Mouse (Mus musculus): ENCODE measurements around the gene Cd164l2. TPM values are rescaled to one million over a fixed set of nuclear protein-coding genes. Genes with fewer than 3 reads are reported as not detected.

Gene Cd164l2
- polyA plus RNA-seq, 1 experiment from 2014 or later = 2.3 TPM

GRCm38 (mm10) chr4:133264559-133264958, 52.6 kb downstream of the Cd164l2 start:
- H3K27me3 ChIP-seq = 0 out of 2 replicates have a peak, but pooled peaks cover 3% of the 10 kb centered on the region
- H3K27ac ChIP-seq = no peak overlapping the region
- no peak overlapping the region for H3K9ac ChIP-seq
- H3K4me1 ChIP-seq = no peaks in the 10 kb centered on the region
- 97% methylated on average over 2 of the region's 2 CpGs for WGBS
- ATAC-seq (ENCODE audit: low FRiP score) = no peak
- H3K4me2 ChIP-seq (replicated peaks) = no peak overlapping the region
- no peak overlapping the region for H3K4me3 ChIP-seq
- 0 out of 2 replicates have a peak, but pooled peaks cover 7% of the 10 kb centered on the region for H3K9me3 ChIP-seq (replicated peaks)
- H3K36me3 ChIP-seq = peaks cover 62% of the 10 kb centered on the region

GRCm38 (mm10) chr4:133265297-133265696, 53.4 kb downstream of the Cd164l2 start:
- 95% methylated on average over 3 of the region's 3 CpGs for WGBS
- H3K4me3 ChIP-seq = no peak overlapping the region
- H3K9ac ChIP-seq = no peak overlapping the region
- no peak overlapping the region for H3K27ac ChIP-seq
- H3K4me1 ChIP-seq = no peaks in the 10 kb centered on the region
- peaks cover 68% of the 10 kb centered on the region for H3K36me3 ChIP-seq
- 0 out of 2 replicates have a peak, but pooled peaks cover 3% of the 10 kb centered on the region for H3K27me3 ChIP-seq
- H3K4me2 ChIP-seq (replicated peaks) = no peak overlapping the region
- H3K9me3 ChIP-seq (replicated peaks) = 0 out of 2 replicates have a peak, but pooled peaks cover 7% of the 10 kb centered on the region
- no peak for ATAC-seq (ENCODE audit: low FRiP score)

- 98% methylated on average over 4 of the region's 4 CpGs for WGBS
- H3K9ac ChIP-seq = no peak overlapping the region
- no peaks in the 10 kb centered on the region for H3K4me1 ChIP-seq
- no peak overlapping the region for H3K4me2 ChIP-seq (replicated peaks)
- H3K27ac ChIP-seq = no peak overlapping the region
- 0 out of 2 replicates have a peak, but pooled peaks cover 2% of the 10 kb centered on the region for H3K27me3 ChIP-seq
- H3K9me3 ChIP-seq (replicated peaks) = 0 out of 2 replicates have a peak, but pooled peaks cover 7% of the 10 kb centered on the region
- H3K4me3 ChIP-seq = no peak overlapping the region
- peaks cover 72% of the 10 kb centered on the region for H3K36me3 ChIP-seq
- ATAC-seq (ENCODE audit: low FRiP score) = no peak
Measured at GRCm38 (mm10) chr4:133265759-133266158, 53.8 kb downstream of the Cd164l2 start.

GRCm38 (mm10) chr4:133266248-133266880, 54.4 kb downstream of the Cd164l2 start:
- Histone ChIP-seq H3K4me3 (no peak overlapping the region), H3K27me3 (no peaks in the 10 kb centered on the region), H3K27ac (no peak overlapping the region), H3K9me3 (replicated peaks) (0 out of 2 replicates have a peak, but pooled peaks cover 7% of the 10 kb centered on the region), H3K4me2 (replicated peaks) (no peak overlapping the region), H3K9ac (no peak overlapping the region), H3K4me1 (no peaks in the 10 kb centered on the region), H3K36me3 (peaks cover 74% of the 10 kb centered on the region)
- no peak for ATAC-seq (ENCODE audit: low FRiP score)
- 94% methylated on average over 12 of the region's 12 CpGs for WGBS

GRCm38 (mm10) chr4:133268931-133269330, 57.0 kb downstream of the Cd164l2 start:
- H3K4me3 ChIP-seq = no peak overlapping the region
- ATAC-seq (ENCODE audit: low FRiP score) = no peak
- no peak overlapping the region for H3K4me2 ChIP-seq (replicated peaks)
- H3K4me1 ChIP-seq = no peaks in the 10 kb centered on the region
- H3K9me3 ChIP-seq (replicated peaks) = 0 out of 2 replicates have a peak, but pooled peaks cover 7% of the 10 kb centered on the region
- H3K27ac ChIP-seq = no peak overlapping the region
- H3K27me3 ChIP-seq = no peaks in the 10 kb centered on the region
- peaks cover 68% of the 10 kb centered on the region for H3K36me3 ChIP-seq
- H3K9ac ChIP-seq = no peak overlapping the region
- 89% methylated on average over 3 of the region's 3 CpGs for WGBS

- no peak for ATAC-seq (ENCODE audit: low FRiP score)
- Histone ChIP-seq H3K9ac (no peak overlapping the region), H3K4me2 (replicated peaks) (no peak overlapping the region), H3K9me3 (replicated peaks) (0 out of 2 replicates have a peak, but pooled peaks cover 4% of the 10 kb centered on the region), H3K4me3 (no peak overlapping the region), H3K4me1 (no peaks in the 10 kb centered on the region), H3K27me3 (no peaks in the 10 kb centered on the region), H3K27ac (no peak overlapping the region), H3K36me3 (peaks cover 62% of the 10 kb centered on the region)
- 94% methylated on average over 3 of the region's 3 CpGs for WGBS
Measured at GRCm38 (mm10) chr4:133269596-133269995, 57.7 kb downstream of the Cd164l2 start.

GRCm38 (mm10) chr4:133270929-133271328, 59.0 kb downstream of the Cd164l2 start:
- H3K27ac ChIP-seq = no peak overlapping the region

More at GRCm38 (mm10) chr4:133270929-133271328, 59.0 kb downstream of the Cd164l2 start:
- no peak overlapping the region for H3K4me2 ChIP-seq (replicated peaks)
- no peaks in the 10 kb centered on the region for H3K9me3 ChIP-seq (replicated peaks)
- ATAC-seq (ENCODE audit: low FRiP score) = no peak
- no peak overlapping the region for H3K9ac ChIP-seq
- H3K4me3 ChIP-seq = no peak overlapping the region
- WGBS = 87% methylated on average over 9 of the region's 9 CpGs
- H3K36me3 ChIP-seq = peaks cover 51% of the 10 kb centered on the region
- H3K4me1 ChIP-seq = peaks cover 5% of the 10 kb centered on the region
- H3K27me3 ChIP-seq = no peaks in the 10 kb centered on the region

Small RNA genes lying within 50 kb of the gene (microRNA-seq; reads per million reads assigned to microRNA genes)
- gene Mir7017 = not detected

Other genes with a start within 250 kb of the Cd164l2 start
- 0.08 TPM in 1 of 2 replicates, not detected in the other for gene Fgr, start 238.0 kb upstream of the Cd164l2 start, polyA plus RNA-seq (2016; fragmentation: Nextera tagmentation; extraction: Ambion mirVana)
- gene Ahdc1, start 200.9 kb upstream of the Cd164l2 start, polyA plus RNA-seq (2016; fragmentation: Nextera tagmentation; extraction: Ambion mirVana) = 12.8 and 15.3 TPM in 2 replicates
- gene Wasf2, start 81.6 kb upstream of the Cd164l2 start, polyA plus RNA-seq (2016; fragmentation: Nextera tagmentation; extraction: Ambion mirVana) = 49.0 and 49.1 TPM in 2 replicates
- 0.08 and 0.35 TPM in 2 replicates for gene Gpr3, start 405 bp downstream of the Cd164l2 start, polyA plus RNA-seq (2016; fragmentation: Nextera tagmentation; extraction: Ambion mirVana)
- 1.9 and 2.3 TPM in 2 replicates for gene Map3k6, start 28.7 kb downstream of the Cd164l2 start, polyA plus RNA-seq (2016; fragmentation: Nextera tagmentation; extraction: Ambion mirVana)
- gene Sytl1, start 51.0 kb downstream of the Cd164l2 start, polyA plus RNA-seq (2016; fragmentation: Nextera tagmentation; extraction: Ambion mirVana) = 0.67 and 1.2 TPM in 2 replicates
- 75.7 and 77.7 TPM in 2 replicates for gene Tmem222, start 65.7 kb downstream of the Cd164l2 start, polyA plus RNA-seq (2016; fragmentation: Nextera tagmentation; extraction: Ambion mirVana)
- 25.5 and 27.8 TPM in 2 replicates for gene Wdtc1, start 141.3 kb downstream of the Cd164l2 start, polyA plus RNA-seq (2016; fragmentation: Nextera tagmentation; extraction: Ambion mirVana)
- 8.4 and 9.5 TPM in 2 replicates for gene Slc9a1, start 157.6 kb downstream of the Cd164l2 start, polyA plus RNA-seq (2016; fragmentation: Nextera tagmentation; extraction: Ambion mirVana)